Mouse (Mus musculus): ENCODE data around the gene Rbms3. TPM values are rescaled to one million over a fixed set of nuclear protein-coding genes. Genes with fewer than 3 reads are reported as not detected.
A peak's percentile ranks its signal among the peaks of the same experiment; 100 is the strongest.

Gene Rbms3
- polyA plus RNA-seq, 1 experiment from 2014 or later: 68.6 TPM

DNA sequence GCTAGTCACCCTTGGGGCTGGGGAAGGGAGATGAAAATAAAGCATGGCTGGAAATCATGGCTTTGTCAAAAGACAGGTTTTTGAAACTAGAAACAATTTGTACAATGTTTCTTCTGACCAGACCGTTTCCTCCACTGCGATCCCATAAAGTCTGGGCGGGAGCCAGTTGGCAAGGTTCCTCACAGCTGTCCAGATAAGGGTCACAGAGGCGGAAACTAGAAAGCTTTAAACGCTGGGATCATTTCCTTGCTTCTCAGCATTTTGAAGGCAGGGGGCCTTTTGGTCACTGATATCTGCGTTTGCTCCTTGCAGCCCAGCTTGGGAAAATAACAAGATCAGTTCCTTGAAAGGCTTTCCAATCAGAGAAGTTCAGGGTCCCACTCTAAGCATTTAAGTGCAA lies 598.9 kb downstream of the Rbms3 start:
- Histone ChIP-seq H3K4me3 (ENCODE audit: low read depth, low read length) (no peak overlapping the region), H3K36me3 (ENCODE audit: control insufficient read depth, insufficient read depth, low read length) (no peaks in the 10 kb centered on the region), H3K4me2 (ENCODE audit: low read length) (no peak overlapping the region), H3K9me3 (ENCODE audit: control insufficient read depth, low read length) (no peaks in the 10 kb centered on the region), H3K27me3 (replicated peaks; ENCODE audit: control insufficient read depth, insufficient read depth, low read length) (no peaks in the 10 kb centered on the region), H3K4me1 (replicated peaks; ENCODE audit: control insufficient read depth, insufficient read depth, low read length) (peaks cover 21% of the 10 kb centered on the region), H3K27ac (ENCODE audit: low read depth) (peak overlapping the region; percentile 52), H3K9ac (ENCODE audit: low read length) (no peak overlapping the region)
- peak; percentile 81 for DNase-seq (ENCODE audit: low spot score)
- 6% methylated on average over 6 of the region's 6 CpGs for WGBS
- ATAC-seq (replicated peaks; ENCODE audit: low FRiP score, low TSS enrichment, low read depth): 0 out of 2 replicates have a peak, but pooled peaks have one; percentile 47

DNA sequence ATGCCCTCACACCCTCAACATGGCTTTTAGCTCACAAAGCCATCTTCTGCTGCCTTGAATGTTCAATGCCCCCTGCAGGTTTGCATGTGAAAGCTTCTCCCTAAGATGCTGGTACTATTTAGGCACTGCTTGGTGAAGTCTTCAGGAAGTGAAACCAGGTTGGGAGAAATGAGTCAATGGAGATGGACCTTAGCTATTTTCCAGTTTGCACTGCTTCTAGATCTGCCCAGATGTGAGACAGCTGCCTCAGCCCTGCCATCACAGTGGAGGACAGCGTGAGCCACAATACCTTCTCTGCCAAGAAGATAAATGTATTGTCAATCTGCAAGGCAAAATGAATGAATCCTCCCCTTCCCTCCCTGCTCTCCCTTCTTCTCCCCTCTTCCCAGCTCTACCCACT lies 599.8 kb downstream of the Rbms3 start:
- Histone ChIP-seq H3K4me1 (replicated peaks; ENCODE audit: control insufficient read depth, insufficient read depth, low read length) (peaks cover 21% of the 10 kb centered on the region), H3K27me3 (replicated peaks; ENCODE audit: control insufficient read depth, insufficient read depth, low read length) (no peaks in the 10 kb centered on the region), H3K4me2 (ENCODE audit: low read length) (no peak overlapping the region), H3K4me3 (ENCODE audit: low read depth, low read length) (no peak overlapping the region), H3K27ac (ENCODE audit: low read depth) (0 out of 2 replicates have a peak overlapping the region, but pooled peaks have one; percentile 49), H3K9ac (ENCODE audit: low read length) (no peak overlapping the region), H3K9me3 (ENCODE audit: control insufficient read depth, low read length) (no peaks in the 10 kb centered on the region), H3K36me3 (ENCODE audit: control insufficient read depth, insufficient read depth, low read length) (no peaks in the 10 kb centered on the region)
- DNase-seq (ENCODE audit: low spot score): no peak
- 82% methylated on average over 1 of the region's 1 CpGs for WGBS
- no peak for ATAC-seq (replicated peaks; ENCODE audit: low FRiP score, low TSS enrichment, low read depth)

DNA sequence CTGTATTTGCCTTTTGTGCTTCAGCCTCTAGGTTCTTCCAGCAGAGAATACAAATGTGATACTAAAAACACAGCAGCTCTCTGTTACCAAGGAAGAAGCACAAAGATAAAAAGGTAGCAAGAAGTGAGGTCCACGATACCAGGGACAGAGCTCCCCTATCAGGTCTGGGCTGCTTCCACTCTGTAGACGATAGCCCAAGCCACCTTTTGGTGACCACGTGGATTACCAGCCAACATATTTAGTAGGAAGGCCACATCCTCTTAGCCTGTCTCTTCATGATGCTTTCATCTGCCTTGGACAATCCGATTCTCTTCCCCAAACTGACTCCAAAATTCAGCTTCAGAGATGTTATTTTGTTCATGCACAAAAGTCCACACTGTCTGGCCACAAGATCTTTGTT lies 601.1 kb downstream of the Rbms3 start:
- no peak overlapping the region for H3K4me2 ChIP-seq (ENCODE audit: low read length)
- H3K27ac ChIP-seq (ENCODE audit: low read depth): no peak overlapping the region
- 81% methylated on average over 4 of the region's 4 CpGs for WGBS
- H3K9me3 ChIP-seq (ENCODE audit: control insufficient read depth, low read length): no peaks in the 10 kb centered on the region
- ATAC-seq (replicated peaks; ENCODE audit: low FRiP score, low TSS enrichment, low read depth) (no peak), DNase-seq (ENCODE audit: low spot score) (no peak)
- peaks cover 21% of the 10 kb centered on the region for H3K4me1 ChIP-seq (replicated peaks; ENCODE audit: control insufficient read depth, insufficient read depth, low read length)
- no peak overlapping the region for H3K4me3 ChIP-seq (ENCODE audit: low read depth, low read length)
- H3K27me3 ChIP-seq (replicated peaks; ENCODE audit: control insufficient read depth, insufficient read depth, low read length): no peaks in the 10 kb centered on the region
- H3K36me3 ChIP-seq (ENCODE audit: control insufficient read depth, insufficient read depth, low read length): no peaks in the 10 kb centered on the region
- H3K9ac ChIP-seq (ENCODE audit: low read length): no peak overlapping the region

DNA sequence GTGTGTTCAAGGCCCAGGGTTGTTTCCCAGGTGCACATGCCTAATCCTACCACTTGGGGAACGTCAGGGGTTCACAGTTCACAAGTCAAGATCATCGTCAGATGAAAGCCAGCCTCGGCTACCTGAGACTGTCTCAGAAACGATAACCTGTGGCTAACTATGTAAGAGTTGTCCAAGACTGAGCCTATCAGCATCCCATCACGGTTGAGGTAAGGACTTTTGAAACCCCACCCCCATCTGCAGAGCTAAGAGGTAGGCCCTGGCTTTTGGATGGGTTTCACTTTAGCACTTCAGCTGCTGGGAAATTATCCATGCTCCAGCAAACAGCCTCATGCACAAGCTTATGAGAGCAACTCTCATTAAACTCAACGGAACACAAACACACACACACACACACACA lies 607.6 kb downstream of the Rbms3 start:
- peaks cover 7% of the 10 kb centered on the region; the same call in 1 of the 2 replicates for H3K4me1 ChIP-seq (replicated peaks; ENCODE audit: control insufficient read depth, insufficient read depth, low read length)
- no peaks in the 10 kb centered on the region for H3K36me3 ChIP-seq (ENCODE audit: control insufficient read depth, insufficient read depth, low read length)
- no peak overlapping the region for H3K27ac ChIP-seq (ENCODE audit: low read depth)
- no peak overlapping the region for H3K9ac ChIP-seq (ENCODE audit: low read length)
- peak; percentile 38 for DNase-seq (ENCODE audit: low spot score)
- ATAC-seq (replicated peaks; ENCODE audit: low FRiP score, low TSS enrichment, low read depth): no peak
- H3K27me3 ChIP-seq (replicated peaks; ENCODE audit: control insufficient read depth, insufficient read depth, low read length): no peaks in the 10 kb centered on the region
- WGBS: 83% methylated on average over 6 of the region's 6 CpGs
- no peak overlapping the region for H3K4me3 ChIP-seq (ENCODE audit: low read depth, low read length)
- no peak overlapping the region for H3K4me2 ChIP-seq (ENCODE audit: low read length)
- no peaks in the 10 kb centered on the region for H3K9me3 ChIP-seq (ENCODE audit: control insufficient read depth, low read length)

DNA sequence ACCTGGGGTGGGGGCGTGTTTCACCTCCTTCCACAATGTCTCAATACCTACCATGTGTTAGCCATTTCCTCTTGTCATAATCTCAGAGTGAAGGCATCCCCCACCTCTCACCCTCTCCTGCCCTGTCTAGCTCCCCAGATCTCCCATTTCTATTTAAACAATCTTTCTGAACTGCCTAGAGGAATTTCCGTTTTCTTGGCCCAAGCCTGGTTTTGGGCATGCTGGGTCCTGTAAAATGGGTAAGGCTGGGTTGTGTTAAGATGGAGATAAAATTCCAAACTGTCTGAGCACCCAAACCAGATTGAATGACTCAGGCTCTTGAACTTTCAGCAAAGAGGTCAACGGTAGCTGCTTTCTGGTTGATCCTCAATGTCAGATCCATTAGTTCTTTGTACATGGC lies 608.2 kb downstream of the Rbms3 start:
- H3K4me1 ChIP-seq (replicated peaks; ENCODE audit: control insufficient read depth, insufficient read depth, low read length): peaks cover 7% of the 10 kb centered on the region; the same call in 1 of the 2 replicates
- no peaks in the 10 kb centered on the region for H3K9me3 ChIP-seq (ENCODE audit: control insufficient read depth, low read length)
- no peak overlapping the region for H3K4me3 ChIP-seq (ENCODE audit: low read depth, low read length)
- DNase-seq (ENCODE audit: low spot score): peak; percentile 33
- no peaks in the 10 kb centered on the region for H3K36me3 ChIP-seq (ENCODE audit: control insufficient read depth, insufficient read depth, low read length)
- H3K4me2 ChIP-seq (ENCODE audit: low read length): no peak overlapping the region
- H3K27me3 ChIP-seq (replicated peaks; ENCODE audit: control insufficient read depth, insufficient read depth, low read length): no peaks in the 10 kb centered on the region
- H3K9ac ChIP-seq (ENCODE audit: low read length): no peak overlapping the region
- ATAC-seq (replicated peaks; ENCODE audit: low FRiP score, low TSS enrichment, low read depth): no peak
- H3K27ac ChIP-seq (ENCODE audit: low read depth): no peak overlapping the region
- 65% methylated on average over 3 of the region's 3 CpGs for WGBS

DNA sequence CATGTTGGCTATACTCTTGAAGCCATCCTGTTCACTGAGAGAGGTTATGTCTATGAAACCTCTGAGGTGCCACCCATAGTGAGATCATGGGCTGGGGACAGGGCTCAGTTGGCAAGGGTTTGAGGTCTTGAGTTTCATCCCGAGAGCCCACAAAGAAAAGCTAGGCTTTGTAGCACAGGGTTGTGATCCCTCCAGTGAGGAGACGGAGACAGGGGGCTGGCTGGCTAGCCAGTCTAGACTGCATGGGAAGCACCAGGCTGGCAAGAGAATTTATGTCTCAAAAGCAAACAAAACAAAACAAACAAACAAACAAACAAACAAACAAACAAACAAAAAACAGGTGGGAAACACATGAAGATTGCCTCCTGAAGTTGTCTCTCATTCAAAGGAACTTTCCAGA lies 609.5 kb downstream of the Rbms3 start:
- Histone ChIP-seq H3K4me2 (ENCODE audit: low read length) (no peak overlapping the region), H3K4me3 (ENCODE audit: low read depth, low read length) (no peak overlapping the region), H3K9ac (ENCODE audit: low read length) (no peak overlapping the region), H3K27ac (ENCODE audit: low read depth) (no peak overlapping the region), H3K36me3 (ENCODE audit: control insufficient read depth, insufficient read depth, low read length) (no peaks in the 10 kb centered on the region), H3K4me1 (replicated peaks; ENCODE audit: control insufficient read depth, insufficient read depth, low read length) (peaks cover 7% of the 10 kb centered on the region; the same call in 1 of the 2 replicates), H3K27me3 (replicated peaks; ENCODE audit: control insufficient read depth, insufficient read depth, low read length) (no peaks in the 10 kb centered on the region), H3K9me3 (ENCODE audit: control insufficient read depth, low read length) (no peaks in the 10 kb centered on the region)
- ATAC-seq (replicated peaks; ENCODE audit: low FRiP score, low TSS enrichment, low read depth) (no peak), DNase-seq (ENCODE audit: low spot score) (peak; percentile 29)
- WGBS: 92% methylated on average over 2 of the region's 2 CpGs

DNA sequence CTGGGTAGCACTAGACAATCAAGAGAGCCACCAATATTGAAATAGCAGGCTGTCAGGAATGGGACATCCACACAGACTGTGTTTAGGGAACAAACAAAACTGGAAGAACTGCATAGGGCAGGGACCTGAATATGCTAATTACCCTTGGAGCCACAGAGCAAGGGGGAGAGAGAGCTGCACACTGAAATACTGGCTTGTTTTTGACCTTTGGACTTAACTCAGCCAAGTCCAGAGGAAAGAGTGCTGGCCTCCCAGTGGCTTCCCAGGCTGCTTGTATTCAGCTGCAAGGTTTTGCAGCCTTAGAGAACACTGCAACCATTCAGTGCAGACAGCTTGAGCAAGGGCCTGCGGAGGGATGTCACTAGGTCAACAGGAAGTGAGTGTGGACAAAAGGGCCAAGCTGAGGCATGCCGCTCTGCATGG lies 611.0 kb downstream of the Rbms3 start:
- H3K9me3 ChIP-seq (ENCODE audit: control insufficient read depth, low read length): no peaks in the 10 kb centered on the region
- ATAC-seq (replicated peaks; ENCODE audit: low FRiP score, low TSS enrichment, low read depth) (peak; percentile 85), DNase-seq (ENCODE audit: low spot score) (peak; percentile 58)
- no peaks in the 10 kb centered on the region for H3K36me3 ChIP-seq (ENCODE audit: control insufficient read depth, insufficient read depth, low read length)
- peaks cover 7% of the 10 kb centered on the region; the same call in 1 of the 2 replicates for H3K4me1 ChIP-seq (replicated peaks; ENCODE audit: control insufficient read depth, insufficient read depth, low read length)
- no peak overlapping the region for H3K4me3 ChIP-seq (ENCODE audit: low read depth, low read length)
- peak overlapping the region; percentile 34; the same call in 1 of the 2 replicates for H3K27ac ChIP-seq (ENCODE audit: low read depth)
- 30% methylated on average over 2 of the region's 2 CpGs for WGBS
- no peaks in the 10 kb centered on the region for H3K27me3 ChIP-seq (replicated peaks; ENCODE audit: control insufficient read depth, insufficient read depth, low read length)
- H3K4me2 ChIP-seq (ENCODE audit: low read length): peak overlapping the region; percentile 0; the same call in 1 of the 2 replicates
- H3K9ac ChIP-seq (ENCODE audit: low read length): no peak overlapping the region

DNA sequence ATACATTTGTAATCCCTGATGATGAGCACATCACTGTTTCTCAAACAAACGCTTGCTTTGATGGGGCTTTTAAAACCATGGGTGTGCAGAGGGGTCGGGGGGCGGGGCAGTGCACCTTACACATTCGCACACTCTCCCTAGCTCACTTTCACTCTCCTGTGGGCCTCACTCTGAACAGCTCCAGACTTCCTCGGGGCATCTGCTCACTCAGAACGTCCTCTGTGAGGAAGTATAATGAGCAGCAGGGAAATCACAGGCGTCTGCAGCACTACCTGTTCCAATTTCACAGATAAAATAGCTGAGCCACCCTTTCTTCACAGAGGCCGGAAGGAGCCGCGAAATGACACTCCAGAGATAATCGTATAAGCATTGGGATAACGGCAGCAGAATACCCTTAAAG lies 611.4 kb downstream of the Rbms3 start:
- Histone ChIP-seq H3K9me3 (ENCODE audit: control insufficient read depth, low read length) (no peaks in the 10 kb centered on the region), H3K4me1 (replicated peaks; ENCODE audit: control insufficient read depth, insufficient read depth, low read length) (peaks cover 7% of the 10 kb centered on the region; the same call in 1 of the 2 replicates), H3K4me3 (ENCODE audit: low read depth, low read length) (no peak overlapping the region), H3K4me2 (ENCODE audit: low read length) (peak overlapping the region; percentile 0; the same call in 1 of the 2 replicates), H3K27ac (ENCODE audit: low read depth) (peak overlapping the region; percentile 24; the same call in 1 of the 2 replicates), H3K9ac (ENCODE audit: low read length) (no peak overlapping the region), H3K27me3 (replicated peaks; ENCODE audit: control insufficient read depth, insufficient read depth, low read length) (no peaks in the 10 kb centered on the region), H3K36me3 (ENCODE audit: control insufficient read depth, insufficient read depth, low read length) (no peaks in the 10 kb centered on the region)
- ATAC-seq (replicated peaks; ENCODE audit: low FRiP score, low TSS enrichment, low read depth) (no peak), DNase-seq (ENCODE audit: low spot score) (peak; percentile 50)
- WGBS: 41% methylated on average over 12 of the region's 12 CpGs

DNA sequence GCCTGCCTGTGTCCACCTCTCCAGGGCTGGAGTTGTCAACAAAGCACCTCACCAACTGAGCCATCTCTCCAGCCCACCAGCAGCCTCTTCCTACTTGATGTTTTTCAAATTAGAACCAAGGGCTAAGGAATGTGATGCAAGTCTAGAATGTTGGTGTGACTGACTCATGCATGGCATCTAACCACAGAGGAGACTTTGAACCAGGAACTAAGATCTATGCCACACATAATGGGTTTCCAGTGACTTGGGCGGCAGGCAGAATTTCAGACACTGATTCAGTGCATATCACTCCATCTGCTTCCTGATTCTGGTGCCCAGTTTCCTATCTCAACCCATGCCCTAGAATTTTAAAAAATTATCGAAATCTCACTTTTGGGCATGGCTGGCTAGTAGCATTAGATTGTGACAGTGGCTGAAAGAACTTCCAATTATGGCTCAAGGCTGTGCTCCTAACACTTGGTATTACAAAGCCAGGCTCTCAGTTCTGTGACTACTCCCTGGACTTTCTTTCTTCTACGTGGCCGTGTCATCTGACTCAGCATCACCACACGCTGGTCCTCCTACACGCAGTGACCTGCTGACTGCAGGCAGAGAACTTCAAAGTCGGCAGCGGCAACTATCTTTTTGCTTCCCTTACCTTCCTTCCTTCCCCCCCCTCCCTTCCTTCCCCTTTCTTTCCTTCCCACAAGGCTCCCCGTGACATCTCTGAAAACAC lies 613.0 kb downstream of the Rbms3 start:
- no peaks in the 10 kb centered on the region for H3K27me3 ChIP-seq (replicated peaks; ENCODE audit: control insufficient read depth, insufficient read depth, low read length)
- H3K9ac ChIP-seq (ENCODE audit: low read length): no peak overlapping the region
- H3K4me1 ChIP-seq (replicated peaks; ENCODE audit: control insufficient read depth, insufficient read depth, low read length): peaks cover 7% of the 10 kb centered on the region; the same call in 1 of the 2 replicates
- DNase-seq (ENCODE audit: low spot score): peak; percentile 44
- H3K4me2 ChIP-seq (ENCODE audit: low read length): no peak overlapping the region
- no peak for ATAC-seq (replicated peaks; ENCODE audit: low FRiP score, low TSS enrichment, low read depth)
- no peak overlapping the region for H3K4me3 ChIP-seq (ENCODE audit: low read depth, low read length)
- no peaks in the 10 kb centered on the region for H3K9me3 ChIP-seq (ENCODE audit: control insufficient read depth, low read length)
- no peak overlapping the region for H3K27ac ChIP-seq (ENCODE audit: low read depth)
- no peaks in the 10 kb centered on the region for H3K36me3 ChIP-seq (ENCODE audit: control insufficient read depth, insufficient read depth, low read length)
- WGBS: 85% methylated on average over 9 of the region's 9 CpGs

Data from intestine, embryonic 14.5 days (tissue).